Mouse (Mus musculus) B cell, adult 62 days (primary cell): ENCODE data around the gene Hmgn5. TPM values are rescaled to one million over a fixed set of nuclear protein-coding genes. Genes with fewer than 3 reads are reported as not detected.

Experiments used
- total RNA-seq: library from RNA; stranded (reverse); gene quantifications from 4 replicates; pipeline ENCODE4 v1.2.4, GENCODE M21; 2023

Hmgn5 gene
- total RNA-seq = 7.1 to 10.7 TPM (median 8.8 TPM) in 4 replicates

DNA sequence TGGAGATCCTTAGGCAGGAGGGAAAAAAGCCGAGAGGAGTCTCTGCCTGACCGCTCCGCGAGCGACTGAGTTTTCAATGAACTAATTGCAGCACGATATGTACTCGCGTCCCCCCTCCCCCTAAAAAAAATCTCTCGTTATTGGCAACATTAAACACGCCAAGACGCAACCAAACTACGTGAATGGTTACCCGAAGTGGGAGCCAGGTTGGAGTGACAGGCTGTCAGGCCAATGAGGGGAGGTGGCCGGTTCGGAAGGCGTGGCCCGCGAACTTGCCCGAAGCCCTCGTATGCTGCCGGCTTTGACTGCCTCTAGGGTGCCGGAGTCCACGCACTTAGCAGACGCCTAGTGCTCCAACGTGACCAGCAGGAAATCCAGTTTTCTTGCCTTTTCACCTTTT lies at the start of gene Hmgn5:
Hmgn5 (minus strand) TSS at position 122 of the 400 bp plus-strand sequence.

Other genes with a start within 250 kb of the Hmgn5 start
- gene Brwd3, start 179.0 kb downstream of the Hmgn5 start, total RNA-seq = 26.9 to 30.2 TPM (median 27.8 TPM) in 4 replicates
- gene Sh3bgrl, start 82.0 kb upstream of the Hmgn5 start, total RNA-seq = 57.6 to 81.1 TPM (median 70.0 TPM) in 4 replicates
- 82.9 to 97.1 TPM (median 91.0 TPM) in 4 replicates for gene Gm6377, start 183.4 kb upstream of the Hmgn5 start, total RNA-seq